Mouse (Mus musculus): ENCODE results near the gene Btla. TPM values are rescaled to one million over a fixed set of nuclear protein-coding genes. Genes with fewer than 3 reads are reported as not detected.

Btla gene
- polyA plus RNA-seq (2015; fragmentation: Nextera tagmentation; extraction: Ambion mirVana): 0.07 and 0.08 TPM in 2 replicates

- H3K9me3 ChIP-seq: no peaks in the 10 kb centered on the region
- 37% methylated on average over 10 of the region's 10 CpGs for WGBS
- H3K27ac ChIP-seq (replicated peaks): no peak within 1 kb of the TSS
- no peak within 1 kb of the TSS for H3K4me2 ChIP-seq
- no peaks in the 10 kb centered on the region for H3K4me1 ChIP-seq (replicated peaks)
- no peak within 1 kb of the TSS for H3K9ac ChIP-seq
- no peaks in the 10 kb centered on the region for H3K27me3 ChIP-seq
- ATAC-seq (ENCODE audit: low FRiP score, low read depth): no peak
- no peak within 1 kb of the TSS for H3K4me3 ChIP-seq
- H3K36me3 ChIP-seq: no peaks in the 10 kb centered on the region
Measured at GRCm38 (mm10) chr16:45223648-45224388, at the start of gene Btla. Gene Btla (plus strand): TSS chr16:45224315.

- no peak overlapping the region for H3K4me2 ChIP-seq
- 90% methylated on average over 2 of the region's 2 CpGs for WGBS
- H3K9ac ChIP-seq: no peak overlapping the region
- no peaks in the 10 kb centered on the region for H3K27me3 ChIP-seq
- no peak overlapping the region for H3K27ac ChIP-seq (replicated peaks)
- H3K4me3 ChIP-seq: no peak overlapping the region
- peaks cover 9% of the 10 kb centered on the region for H3K36me3 ChIP-seq
- ATAC-seq (ENCODE audit: low FRiP score, low read depth): no peak
- no peaks in the 10 kb centered on the region for H3K9me3 ChIP-seq
- no peaks in the 10 kb centered on the region for H3K4me1 ChIP-seq (replicated peaks)
Measured at GRCm38 (mm10) chr16:45178552-45178951, 45.6 kb upstream of the Btla start.

- no peak overlapping the region for H3K27ac ChIP-seq (replicated peaks)
- 94% methylated on average over 5 of the region's 5 CpGs for WGBS
Measured at GRCm38 (mm10) chr16:45181824-45182223, 42.3 kb upstream of the Btla start.

GRCm38 (mm10) chr16:45192613-45193012 is 31.5 kb upstream of the Btla start:
- H3K27me3 ChIP-seq: no peaks in the 10 kb centered on the region
- no peak overlapping the region for H3K4me3 ChIP-seq
- ATAC-seq (ENCODE audit: low FRiP score, low read depth): peak; percentile 78; the same call in 1 of the 2 replicates
- H3K36me3 ChIP-seq: peaks cover 9% of the 10 kb centered on the region; the same call in 1 of the 2 replicates
- H3K9ac ChIP-seq: no peak overlapping the region
- 0% methylated on average over 1 of the region's 1 CpGs for WGBS
- H3K27ac ChIP-seq (replicated peaks): no peak overlapping the region
- no peaks in the 10 kb centered on the region for H3K9me3 ChIP-seq
- no peaks in the 10 kb centered on the region for H3K4me1 ChIP-seq (replicated peaks)
- H3K4me2 ChIP-seq: no peak overlapping the region

More at GRCm38 (mm10) chr16:45181824-45182223, 42.3 kb upstream of the Btla start:
- Histone ChIP-seq H3K9ac (no peak overlapping the region), H3K4me2 (no peak overlapping the region), H3K4me3 (no peak overlapping the region), H3K9me3 (no peaks in the 10 kb centered on the region), H3K36me3 (peaks cover 10% of the 10 kb centered on the region), H3K27me3 (no peaks in the 10 kb centered on the region), H3K4me1 (replicated peaks) (no peaks in the 10 kb centered on the region)
- ATAC-seq (ENCODE audit: low FRiP score, low read depth): no peak

GRCm38 (mm10) chr16:45196816-45197215 is 27.3 kb upstream of the Btla start:
- no peak overlapping the region for H3K4me2 ChIP-seq
- 33% methylated on average over 6 of the region's 6 CpGs for WGBS

GRCm38 (mm10) chr16:45201395-45201794 is 22.7 kb upstream of the Btla start:
- no peaks in the 10 kb centered on the region for H3K36me3 ChIP-seq
- no peak overlapping the region for H3K4me3 ChIP-seq
- H3K4me1 ChIP-seq (replicated peaks): no peaks in the 10 kb centered on the region
- 93% methylated on average over 2 of the region's 2 CpGs for WGBS
- no peak overlapping the region for H3K9ac ChIP-seq
- H3K27me3 ChIP-seq: no peaks in the 10 kb centered on the region
- no peak overlapping the region for H3K4me2 ChIP-seq
- ATAC-seq (ENCODE audit: low FRiP score, low read depth): no peak
- H3K9me3 ChIP-seq: no peaks in the 10 kb centered on the region
- no peak overlapping the region for H3K27ac ChIP-seq (replicated peaks)

More at GRCm38 (mm10) chr16:45196816-45197215, 27.3 kb upstream of the Btla start:
- H3K9ac ChIP-seq: no peak overlapping the region
- no peaks in the 10 kb centered on the region for H3K4me1 ChIP-seq (replicated peaks)
- no peaks in the 10 kb centered on the region for H3K27me3 ChIP-seq
- no peak overlapping the region for H3K27ac ChIP-seq (replicated peaks)
- no peak overlapping the region for H3K4me3 ChIP-seq
- H3K36me3 ChIP-seq: no peaks in the 10 kb centered on the region
- no peaks in the 10 kb centered on the region for H3K9me3 ChIP-seq
- peak; percentile 87 for ATAC-seq (ENCODE audit: low FRiP score, low read depth)

- no peak overlapping the region for H3K9ac ChIP-seq
- no peaks in the 10 kb centered on the region for H3K4me1 ChIP-seq (replicated peaks)
- no peak overlapping the region for H3K4me2 ChIP-seq
- no peaks in the 10 kb centered on the region for H3K27me3 ChIP-seq
- H3K27ac ChIP-seq (replicated peaks): no peak overlapping the region
- no peaks in the 10 kb centered on the region for H3K9me3 ChIP-seq
- H3K36me3 ChIP-seq: no peaks in the 10 kb centered on the region
- no peak for ATAC-seq (ENCODE audit: low FRiP score, low read depth)
- WGBS: 91% methylated on average over 4 of the region's 4 CpGs
- no peak overlapping the region for H3K4me3 ChIP-seq
Measured at GRCm38 (mm10) chr16:45204438-45204837, 19.7 kb upstream of the Btla start.

- Histone ChIP-seq H3K9ac (no peak overlapping the region), H3K4me1 (replicated peaks) (no peaks in the 10 kb centered on the region), H3K27me3 (no peaks in the 10 kb centered on the region), H3K4me2 (no peak overlapping the region), H3K4me3 (no peak overlapping the region), H3K9me3 (no peaks in the 10 kb centered on the region), H3K27ac (replicated peaks) (no peak overlapping the region), H3K36me3 (no peaks in the 10 kb centered on the region)
- no peak for ATAC-seq (ENCODE audit: low FRiP score, low read depth)
- 66% methylated on average over 12 of the region's 12 CpGs for WGBS
Measured at GRCm38 (mm10) chr16:45204859-45205670, 19.1 kb upstream of the Btla start.

GRCm38 (mm10) chr16:45222016-45222415 is 2.1 kb upstream of the Btla start:
- ATAC-seq (ENCODE audit: low FRiP score, low read depth): no peak
- Histone ChIP-seq H3K9me3 (no peaks in the 10 kb centered on the region), H3K36me3 (no peaks in the 10 kb centered on the region), H3K27ac (replicated peaks) (no peak overlapping the region), H3K27me3 (no peaks in the 10 kb centered on the region), H3K4me1 (replicated peaks) (no peaks in the 10 kb centered on the region), H3K9ac (no peak overlapping the region), H3K4me2 (no peak overlapping the region), H3K4me3 (no peak overlapping the region)
- WGBS: 51% methylated on average over 2 of the region's 2 CpGs

GRCm38 (mm10) chr16:45222771-45223170 is 1.3 kb upstream of the Btla start:
- WGBS: 82% methylated on average over 3 of the region's 3 CpGs
- no peak overlapping the region for H3K27ac ChIP-seq (replicated peaks)
- H3K4me2 ChIP-seq: no peak overlapping the region
- no peaks in the 10 kb centered on the region for H3K27me3 ChIP-seq
- no peak overlapping the region for H3K9ac ChIP-seq
- H3K4me1 ChIP-seq (replicated peaks): no peaks in the 10 kb centered on the region
- no peaks in the 10 kb centered on the region for H3K9me3 ChIP-seq
- no peak overlapping the region for H3K4me3 ChIP-seq
- H3K36me3 ChIP-seq: no peaks in the 10 kb centered on the region
- no peak for ATAC-seq (ENCODE audit: low FRiP score, low read depth)

GRCm38 (mm10) chr16:45224431-45225008 is 405 bp downstream of the Btla start:
- H3K4me1 ChIP-seq (replicated peaks): no peaks in the 10 kb centered on the region
- ATAC-seq (ENCODE audit: low FRiP score, low read depth): no peak
- H3K9ac ChIP-seq: no peak overlapping the region
- no peak overlapping the region for H3K4me2 ChIP-seq
- H3K36me3 ChIP-seq: no peaks in the 10 kb centered on the region
- H3K27ac ChIP-seq (replicated peaks): no peak overlapping the region
- 50% methylated on average over 4 of the region's 4 CpGs for WGBS
- H3K9me3 ChIP-seq: no peaks in the 10 kb centered on the region
- H3K4me3 ChIP-seq: no peak overlapping the region
- H3K27me3 ChIP-seq: no peaks in the 10 kb centered on the region

GRCm38 (mm10) chr16:45227002-45227401 is 2.9 kb downstream of the Btla start:
- Histone ChIP-seq H3K9ac (no peak overlapping the region), H3K27me3 (no peaks in the 10 kb centered on the region), H3K9me3 (no peaks in the 10 kb centered on the region), H3K4me2 (no peak overlapping the region), H3K27ac (replicated peaks) (no peak overlapping the region), H3K4me1 (replicated peaks) (no peaks in the 10 kb centered on the region), H3K4me3 (no peak overlapping the region), H3K36me3 (no peaks in the 10 kb centered on the region)
- 85% methylated on average over 1 of the region's 1 CpGs for WGBS
- ATAC-seq (ENCODE audit: low FRiP score, low read depth): no peak
